Mouse (Mus musculus) lung, adult 2 months (tissue): ENCODE measurements around the gene Cwc22.

Experiments
- CTCF ChIP-seq: fragments of 200-500 bp; IDR thresholded peaks from 2 replicates; pipeline ENCODE4 v1.5.1; 2011; ENCODE audit warnings: mild to moderate bottlenecking, low read length, control low read depth; ENCODE audit not compliant: insufficient read depth
- POLR2A ChIP-seq: fragments of 200-500 bp; IDR thresholded peaks from 2 replicates; pipeline ENCODE4 v1.6.1; 2011; ENCODE audit warnings: low read depth, mild to moderate bottlenecking, control low read depth, low read length, borderline replicate concordance; ENCODE audit errors: extremely low read depth

DNA sequence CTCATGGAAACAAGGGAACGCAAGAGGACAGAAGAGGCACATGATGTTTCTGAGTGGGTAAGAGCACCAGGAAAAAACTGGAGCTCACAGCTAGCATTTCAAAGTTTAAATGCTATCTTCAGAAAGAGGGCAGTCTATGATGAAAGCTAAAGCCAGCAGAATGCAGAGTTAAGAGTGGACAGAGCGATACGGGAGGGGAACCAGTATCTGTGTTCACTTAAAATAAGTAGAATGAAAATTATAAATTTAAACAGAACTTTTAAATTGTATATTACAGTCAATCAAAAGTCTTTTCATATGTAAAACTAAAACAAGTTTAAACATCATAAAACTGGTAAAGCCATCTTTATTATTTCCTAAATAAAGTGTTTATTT, 28.8 kb downstream of the Cwc22 start:
- TF ChIP-seq POLR2A: no peak
- no peak for TF ChIP-seq CTCF
